Mouse (Mus musculus) stomach, postnatal 0 days (tissue): ENCODE measurements around the gene Inpp4a.

Experiments used
- CTCF ChIP-seq: IDR thresholded peaks from 2 replicates; pipeline ENCODE4 v1.5.1; 2016; ENCODE audit warnings: antibody characterized with exemption, low read depth, mild to moderate bottlenecking, moderate library complexity
- EP300 ChIP-seq: optimal IDR thresholded peaks from 2 replicates; pipeline ENCODE3; 2016; ENCODE audit warnings: antibody characterized with exemption

GRCm38 (mm10) chr1:37302801-37303200 is 3.1 kb downstream of the Inpp4a start:
- TF ChIP-seq EP300 = no peak
- no peak for TF ChIP-seq CTCF
